Comparison of ENCODE assay signal across 8 mouse cellular contexts in genomic region chr17:8165977-8166376, GRCm38 (mm10). TPM values are rescaled to one million over a fixed set of nuclear protein-coding genes. Genes with fewer than 3 reads are reported as not detected.
DNase-seq lines count a peak whose midpoint lies in the region; ATAC-seq lines count a peak whose summit lies in the region.
"Not testable (repeated sequence)": the region's sequence is repeated elsewhere in the genome, so short reads cannot be mapped to it uniquely, and the experiment has no call there.

No protein-coding gene starts in this region.

- WGBS in forebrain, embryonic 15.5 days, result under 1% methylated on average over 11 of the region's 11 CpGs
- 1% methylated on average over 11 of the region's 11 CpGs for WGBS in hindbrain, embryonic 12.5 days
- WGBS in kidney, embryonic 14.5 days, result 0% methylated on average over 10 of the region's 11 CpGs
- under 1% methylated on average over 11 of the region's 11 CpGs for WGBS in liver, embryonic 13.5 days (ENCODE audit: insufficient replicate concordance)
- WGBS in midbrain, embryonic 14.5 days, result 0% methylated on average over 11 of the region's 11 CpGs
- WGBS in stomach, embryonic 16.5 days, result 0% methylated on average over 11 of the region's 11 CpGs

- peak; percentile 34 for DNase-seq in cerebellum, adult 9-11 months
- DNase-seq in liver, embryonic 13.5 days, result peak; percentile 6
- DNase-seq in midbrain, embryonic 14.5 days, result not testable (repeated sequence)

- peaks cover 17% of the 10 kb centered on the region for H3K36me3 ChIP-seq in forebrain, embryonic 15.5 days
- H3K36me3 ChIP-seq in hindbrain, embryonic 12.5 days, result peaks cover 13% of the 10 kb centered on the region
- peaks cover 20% of the 10 kb centered on the region for H3K36me3 ChIP-seq in kidney, embryonic 14.5 days (ENCODE audit: control insufficient read depth, insufficient read depth, low read length)
- peaks cover 20% of the 10 kb centered on the region for H3K36me3 ChIP-seq in liver, embryonic 13.5 days
- peaks cover 17% of the 10 kb centered on the region for H3K36me3 ChIP-seq in midbrain, embryonic 14.5 days (ENCODE audit: control insufficient read depth, insufficient read depth, low read length)
- H3K36me3 ChIP-seq in stomach, embryonic 16.5 days (ENCODE audit: control insufficient read depth, insufficient read depth, low read length), result not testable (repeated sequence)

- peak overlapping the region; percentile 49; the same call in 1 of the 2 replicates for H3K9ac ChIP-seq in forebrain, embryonic 15.5 days (replicated peaks)
- not testable (repeated sequence) for H3K9ac ChIP-seq in hindbrain, embryonic 12.5 days; kidney, embryonic 14.5 days (ENCODE audit: low read depth, low read length); midbrain, embryonic 14.5 days (replicated peaks; ENCODE audit: low read length)
- peak overlapping the region; percentile 78 for H3K9ac ChIP-seq in liver, embryonic 13.5 days
- peak overlapping the region; percentile 64 for H3K9ac ChIP-seq in stomach, embryonic 16.5 days (ENCODE audit: low read length)

- peak; percentile 0 for ATAC-seq in CD4-positive, CD25-positive, alpha-beta regulatory T cell, adult 4 months
- ATAC-seq in forebrain, embryonic 15.5 days (replicated peaks); hindbrain, embryonic 12.5 days (ENCODE audit: low FRiP score); kidney, embryonic 14.5 days (ENCODE audit: low FRiP score, low TSS enrichment); liver, embryonic 13.5 days (ENCODE audit: low read depth); midbrain, embryonic 14.5 days (ENCODE audit: low FRiP score, low TSS enrichment); stomach, embryonic 16.5 days (ENCODE audit: insufficient read depth, low FRiP score): not testable (repeated sequence)

- peak overlapping the region; percentile 55 for H3K4me3 ChIP-seq in forebrain, embryonic 15.5 days
- peak overlapping the region; percentile 53 for H3K4me3 ChIP-seq in hindbrain, embryonic 12.5 days
- H3K4me3 ChIP-seq in kidney, embryonic 14.5 days (ENCODE audit: low read length), result peak overlapping the region; percentile 46
- peak overlapping the region; percentile 69 for H3K4me3 ChIP-seq in liver, embryonic 13.5 days (replicated peaks)
- peak overlapping the region; percentile 45 for H3K4me3 ChIP-seq in midbrain, embryonic 14.5 days (replicated peaks; ENCODE audit: low read depth, low read length)
- peak overlapping the region; percentile 52 for H3K4me3 ChIP-seq in stomach, embryonic 16.5 days (replicated peaks; ENCODE audit: low read length)

- not testable (repeated sequence) for H3K27ac ChIP-seq in forebrain, embryonic 15.5 days (replicated peaks); hindbrain, embryonic 12.5 days; kidney, embryonic 14.5 days (ENCODE audit: low read depth, low read length); liver, embryonic 13.5 days; midbrain, embryonic 14.5 days (replicated peaks; ENCODE audit: low read depth, low read length); stomach, embryonic 16.5 days (ENCODE audit: low read length)

- H3K27me3 ChIP-seq in forebrain, embryonic 15.5 days; hindbrain, embryonic 12.5 days; kidney, embryonic 14.5 days (ENCODE audit: control insufficient read depth, insufficient read depth, low read length); liver, embryonic 13.5 days; midbrain, embryonic 14.5 days (ENCODE audit: control insufficient read depth, insufficient read depth, low read length); stomach, embryonic 16.5 days (ENCODE audit: control insufficient read depth, insufficient read depth, low read length): not testable (repeated sequence)

- H3K9me3 ChIP-seq in forebrain, embryonic 15.5 days; hindbrain, embryonic 12.5 days (replicated peaks); kidney, embryonic 14.5 days (ENCODE audit: control insufficient read depth, low read length); liver, embryonic 13.5 days (replicated peaks); midbrain, embryonic 14.5 days (ENCODE audit: control insufficient read depth, low read length); stomach, embryonic 16.5 days (replicated peaks; ENCODE audit: control insufficient read depth, low read length): not testable (repeated sequence)

- H3K4me2 ChIP-seq in forebrain, embryonic 15.5 days (replicated peaks), result peak overlapping the region; percentile 39
- peak overlapping the region; percentile 51 for H3K4me2 ChIP-seq in hindbrain, embryonic 12.5 days (replicated peaks)
- H3K4me2 ChIP-seq in kidney, embryonic 14.5 days (replicated peaks; ENCODE audit: low read depth, low read length), result peak overlapping the region; percentile 25; the same call in 1 of the 2 replicates
- peak overlapping the region; percentile 57 for H3K4me2 ChIP-seq in liver, embryonic 13.5 days
- peak overlapping the region; percentile 49 for H3K4me2 ChIP-seq in midbrain, embryonic 14.5 days (ENCODE audit: low read length)
- peak overlapping the region; percentile 44 for H3K4me2 ChIP-seq in stomach, embryonic 16.5 days (ENCODE audit: low read depth, low read length)

- H3K4me1 ChIP-seq in forebrain, embryonic 15.5 days; hindbrain, embryonic 12.5 days; kidney, embryonic 14.5 days (ENCODE audit: control insufficient read depth, insufficient read depth, low read length); liver, embryonic 13.5 days (replicated peaks); midbrain, embryonic 14.5 days (ENCODE audit: control insufficient read depth, insufficient read depth, low read length); stomach, embryonic 16.5 days (ENCODE audit: control insufficient read depth, insufficient read depth, low read length): not testable (repeated sequence)

RNA-seq across cellular contexts. Expression of gene Fgfr1op, which starts 0.7 kb away (rescaled TPM):
- polyA plus RNA-seq in CD4-positive, CD25-positive, alpha-beta regulatory T cell, adult 4 months (2017; shearing (Covaris generic)), result 10 to 100 TPM; 24.8 to 27.1 TPM
- 23.6 and 27.2 TPM in 2 replicates for polyA plus RNA-seq in forebrain, embryonic 15.5 days (2015; fragmentation: Nextera tagmentation; extraction: Ambion mirVana)
- 34.6 TPM in 2 replicates for polyA plus RNA-seq in hindbrain, embryonic 12.5 days (2016; fragmentation: Nextera tagmentation; extraction: Ambion mirVana)
- 31.1 and 50.4 TPM in 2 replicates for polyA plus RNA-seq in kidney, embryonic 14.5 days (2014; fragmentation: Nextera tagmentation; extraction: Ambion mirVana)
- 13.4 and 17.4 TPM in 2 replicates for polyA plus RNA-seq in liver, embryonic 13.5 days (2015; fragmentation: Nextera tagmentation; extraction: Ambion mirVana)
- 26.2 and 31.7 TPM in 2 replicates for polyA plus RNA-seq in midbrain, embryonic 14.5 days (2014; fragmentation: Nextera tagmentation; extraction: Ambion mirVana)
- 32.8 and 33.7 TPM in 2 replicates for polyA plus RNA-seq in stomach, embryonic 16.5 days (2015; fragmentation: Nextera tagmentation; extraction: Ambion mirVana)

RNA-seq across cellular contexts. Expression of gene Rnaset2a, which starts 18.1 kb away (rescaled TPM):
- polyA plus RNA-seq in CD4-positive, CD25-positive, alpha-beta regulatory T cell, adult 4 months (2017; shearing (Covaris generic)), result 10 to 100 TPM; 42.6 to 47.1 TPM
- 12.0 and 12.1 TPM in 2 replicates for polyA plus RNA-seq in forebrain, embryonic 15.5 days (2015; fragmentation: Nextera tagmentation; extraction: Ambion mirVana)
- polyA plus RNA-seq in hindbrain, embryonic 12.5 days (2016; fragmentation: Nextera tagmentation; extraction: Ambion mirVana), result 16.5 and 21.6 TPM in 2 replicates
- polyA plus RNA-seq in kidney, embryonic 14.5 days (2014; fragmentation: Nextera tagmentation; extraction: Ambion mirVana), result 35.3 and 37.9 TPM in 2 replicates
- polyA plus RNA-seq in liver, embryonic 13.5 days (2015; fragmentation: Nextera tagmentation; extraction: Ambion mirVana), result 15.2 and 17.1 TPM in 2 replicates
- polyA plus RNA-seq in midbrain, embryonic 14.5 days (2014; fragmentation: Nextera tagmentation; extraction: Ambion mirVana), result 10.8 and 11.8 TPM in 2 replicates
- polyA plus RNA-seq in stomach, embryonic 16.5 days (2015; fragmentation: Nextera tagmentation; extraction: Ambion mirVana), result 29.6 and 33.3 TPM in 2 replicates

RNA-seq across cellular contexts. Expression of gene Gm49673, which starts 18.4 kb away (rescaled TPM):
- not detected for polyA plus RNA-seq in CD4-positive, CD25-positive, alpha-beta regulatory T cell, adult 4 months (2017; shearing (Covaris generic))
- polyA plus RNA-seq in forebrain, embryonic 15.5 days (2015; fragmentation: Nextera tagmentation; extraction: Ambion mirVana), result 0.14 and 0.48 TPM in 2 replicates
- 0.18 TPM in 1 of 2 replicates, not detected in the other for polyA plus RNA-seq in hindbrain, embryonic 12.5 days (2016; fragmentation: Nextera tagmentation; extraction: Ambion mirVana)
- 0.27 and 0.58 TPM in 2 replicates for polyA plus RNA-seq in kidney, embryonic 14.5 days (2014; fragmentation: Nextera tagmentation; extraction: Ambion mirVana)
- not detected in 2 replicates for polyA plus RNA-seq in liver, embryonic 13.5 days (2015; fragmentation: Nextera tagmentation; extraction: Ambion mirVana)
- polyA plus RNA-seq in midbrain, embryonic 14.5 days (2014; fragmentation: Nextera tagmentation; extraction: Ambion mirVana), result 0.15 TPM in 1 of 2 replicates, not detected in the other
- 0.09 TPM in 1 of 2 replicates, not detected in the other for polyA plus RNA-seq in stomach, embryonic 16.5 days (2015; fragmentation: Nextera tagmentation; extraction: Ambion mirVana)
